Mouse (Mus musculus): Measurements from ENCODE around the gene Rnf157.

Gene Rnf157

GRCm38 (mm10) chr11:116336393-116336792 is 76.4 kb downstream of the Rnf157 start:
- no peak for DNase-seq (ENCODE audit: low read depth)

GRCm38 (mm10) chr11:116335244-116336036 is 77.4 kb downstream of the Rnf157 start, which contains the start of gene Foxj1:
TSS of gene Foxj1 (minus strand) at chr11:116335399.
- peak; percentile 96 for DNase-seq (ENCODE audit: low read depth)

GRCm38 (mm10) chr11:116334417-116334782 is 78.4 kb downstream of the Rnf157 start:
- peak; percentile 32 for DNase-seq (ENCODE audit: low read depth)

GRCm38 (mm10) chr11:116333526-116334416 is 79.1 kb downstream of the Rnf157 start:
- DNase-seq (ENCODE audit: low read depth): peak; percentile 41

GRCm38 (mm10) chr11:116332983-116333270 is 79.9 kb downstream of the Rnf157 start:
- DNase-seq (ENCODE audit: low read depth): no peak

GRCm38 (mm10) chr11:116332232-116332982 is 80.4 kb downstream of the Rnf157 start:
- DNase-seq (ENCODE audit: low read depth): no peak

- no peak for DNase-seq (ENCODE audit: low read depth)
Measured at GRCm38 (mm10) chr11:116330211-116330518, 82.7 kb downstream of the Rnf157 start.

- no peak for DNase-seq (ENCODE audit: low read depth)
Measured at GRCm38 (mm10) chr11:116329314-116330210, 83.3 kb downstream of the Rnf157 start.

GRCm38 (mm10) chr11:116326963-116327603 is 85.7 kb downstream of the Rnf157 start:
- no peak for DNase-seq (ENCODE audit: low read depth)

- DNase-seq (ENCODE audit: low read depth): peak; percentile 91
Measured at GRCm38 (mm10) chr11:116318719-116319659, 93.8 kb downstream of the Rnf157 start.

GRCm38 (mm10) chr11:116312359-116312758 is 100.5 kb downstream of the Rnf157 start:
- DNase-seq (ENCODE audit: low read depth): no peak

- no peak for DNase-seq (ENCODE audit: low read depth)
Measured at GRCm38 (mm10) chr11:116311169-116311568, 101.7 kb downstream of the Rnf157 start.

GRCm38 (mm10) chr11:116309601-116310000 is 103.2 kb downstream of the Rnf157 start:
- DNase-seq (ENCODE audit: low read depth): no peak

GRCm38 (mm10) chr11:116307762-116308531 is 104.9 kb downstream of the Rnf157 start:
- DNase-seq (ENCODE audit: low read depth): peak; percentile 21

- DNase-seq (ENCODE audit: low read depth): no peak
Measured at GRCm38 (mm10) chr11:116307019-116307725, 105.7 kb downstream of the Rnf157 start, which contains the start of gene Exoc7. TSS of gene Exoc7 (minus strand) at chr11:116307233.

- peak; percentile 97 for DNase-seq (ENCODE audit: low read depth)
Measured at GRCm38 (mm10) chr11:116306126-116306982, 106.5 kb downstream of the Rnf157 start.

- peak; percentile 22 for DNase-seq (ENCODE audit: low read depth)
Measured at GRCm38 (mm10) chr11:116305423-116305822, 107.4 kb downstream of the Rnf157 start.
